Mouse (Mus musculus) cerebellum, adult 2 months (tissue): Measurements from ENCODE around the gene Tm7sf3.

ENCODE experiments used
- CTCF ChIP-seq: fragments of 200-500 bp; IDR thresholded peaks from 2 replicates; pipeline ENCODE4 v1.5.1; 2011; ENCODE audit warnings: low read depth, mild to moderate bottlenecking, control low read depth, low read length, moderate library complexity, borderline replicate concordance; ENCODE audit not compliant: insufficient read depth
- POLR2A ChIP-seq: fragments of 200-500 bp; IDR thresholded peaks from 2 replicates; pipeline ENCODE4 v1.6.1; 2011; ENCODE audit warnings: low read length, control low read depth, borderline replicate concordance; ENCODE audit not compliant: insufficient read depth

GRCm38 (mm10) chr6:146640068-146640965, 2.3 kb downstream of the Tm7sf3 start:
- TF ChIP-seq CTCF: no peak
- TF ChIP-seq POLR2A: no peak
